Mouse (Mus musculus) brain, embryonic 14.5 days (tissue): ENCODE data around the gene Gga1. TPM values are rescaled to one million over a fixed set of nuclear protein-coding genes. Genes with fewer than 3 reads are reported as not detected.
A peak's percentile ranks its signal among the peaks of the same experiment; 100 is the strongest.

Source experiments
- DNase-seq: peaks from one replicate; pipeline ENCODE4 v3.0.0-alpha.2; 2011; ENCODE audit warnings: low read depth
- CTCF ChIP-seq: fragments of 200-500 bp; IDR thresholded peaks from 2 replicates; pipeline ENCODE4 v1.5.1; 2012; ENCODE audit warnings: inconsistent platforms, mild to moderate bottlenecking, moderate library complexity, borderline replicate concordance; ENCODE audit not compliant: insufficient read depth, insufficient read length; ENCODE audit errors: extremely low read depth
- POLR2A ChIP-seq: fragments of 200-500 bp; IDR thresholded peaks from 2 replicates; pipeline ENCODE4 v1.6.1; 2012; ENCODE audit warnings: mild to moderate bottlenecking, inconsistent platforms, borderline replicate concordance; ENCODE audit not compliant: poor library complexity, insufficient read depth, insufficient read length, severe bottlenecking; ENCODE audit errors: extremely low read depth
- polyA plus RNA-seq: library from polyadenylated mRNA; depleted of rRNA; stranded (reverse); fragments of >200 nt; gene quantifications from 2 replicates; pipeline ENCODE4 v1.2.3, GENCODE M21; 2012; rRNA removed

Gga1 gene
- polyA plus RNA-seq, 1 experiment = 76.1 TPM

- TF ChIP-seq CTCF = no peak
- no peak for TF ChIP-seq POLR2A
- DNase-seq = no peak
Observed at GRCm38 (mm10) chr15:78927021-78927787, 50.2 kb downstream of the Gga1 start.

- TF ChIP-seq CTCF (no peak), POLR2A (no peak)
- DNase-seq = peak; percentile 86
Observed at GRCm38 (mm10) chr15:78927788-78928457, 50.9 kb downstream of the Gga1 start.

GRCm38 (mm10) chr15:78928539-78928938, 51.5 kb downstream of the Gga1 start:
- no peak for DNase-seq
- TF ChIP-seq CTCF (no peak), POLR2A (no peak)

- no peak for TF ChIP-seq POLR2A
- TF ChIP-seq CTCF = no peak
- no peak for DNase-seq
Observed at GRCm38 (mm10) chr15:78930192-78930706, 53.3 kb downstream of the Gga1 start.

- TF ChIP-seq POLR2A (no peak), CTCF (no peak)
Observed at GRCm38 (mm10) chr15:78930801-78931426, 53.9 kb downstream of the Gga1 start.

GRCm38 (mm10) chr15:78931577-78931976, 54.6 kb downstream of the Gga1 start:
- no peak for DNase-seq
- TF ChIP-seq CTCF = peak; percentile 54; the same call in 1 of the 2 replicates
- TF ChIP-seq POLR2A = no peak

More at GRCm38 (mm10) chr15:78930801-78931426, 53.9 kb downstream of the Gga1 start:
- DNase-seq = no peak

GRCm38 (mm10) chr15:78934784-78935320, 57.9 kb downstream of the Gga1 start, which contains the start of gene Nol12:
Nol12 (plus strand) TSS chr15:78934933.
- TF ChIP-seq POLR2A (peak; percentile 43; the same call in 1 of the 2 replicates), CTCF (peak; percentile 36; the same call in 1 of the 2 replicates)
- peak; percentile 97 for DNase-seq

GRCm38 (mm10) chr15:78936403-78936802, 59.4 kb downstream of the Gga1 start:
- DNase-seq = no peak
- TF ChIP-seq CTCF (no peak), POLR2A (no peak)

- no peak for DNase-seq
- TF ChIP-seq CTCF (no peak), POLR2A (no peak)
Observed at GRCm38 (mm10) chr15:78937311-78937710, 60.3 kb downstream of the Gga1 start.

- DNase-seq = no peak
- TF ChIP-seq CTCF (no peak), POLR2A (no peak)
Observed at GRCm38 (mm10) chr15:78937963-78938362, 61.0 kb downstream of the Gga1 start.

GRCm38 (mm10) chr15:78940325-78940724, 63.3 kb downstream of the Gga1 start:
- no peak for DNase-seq
- no peak for TF ChIP-seq CTCF
- TF ChIP-seq POLR2A = no peak

GRCm38 (mm10) chr15:78942663-78943062, 65.7 kb downstream of the Gga1 start:
- TF ChIP-seq CTCF (peak; percentile 87), POLR2A (no peak)
- DNase-seq = peak; percentile 79

Other genes with a start within 250 kb of the Gga1 start
- 13.2 and 22.5 TPM in 2 replicates for gene Elfn2, start 158.4 kb upstream of the Gga1 start, polyA plus RNA-seq
- 37.6 and 72.6 TPM in 2 replicates for gene Mfng, start 103.7 kb upstream of the Gga1 start, polyA plus RNA-seq
- gene Card10, start 74.1 kb upstream of the Gga1 start, polyA plus RNA-seq = 5.1 and 5.5 TPM in 2 replicates
- gene Cdc42ep1, start 34.6 kb upstream of the Gga1 start, polyA plus RNA-seq = 9.3 and 13.5 TPM in 2 replicates
- 0.16 and 0.19 TPM in 2 replicates for gene Lgals2, start 21.7 kb upstream of the Gga1 start, polyA plus RNA-seq
- not detected in 2 replicates for gene Gm49510, start 22.5 kb downstream of the Gga1 start, polyA plus RNA-seq
- gene Sh3bp1, start 22.6 kb downstream of the Gga1 start, polyA plus RNA-seq = 13.6 and 14.3 TPM in 2 replicates
- 124 and 153 TPM in 2 replicates for gene Pdxp, start 36.7 kb downstream of the Gga1 start, polyA plus RNA-seq
- 168 and 194 TPM in 2 replicates for gene Lgals1, start 49.5 kb downstream of the Gga1 start, polyA plus RNA-seq
- gene Nol12, start 57.7 kb downstream of the Gga1 start, polyA plus RNA-seq = 45.7 and 50.1 TPM in 2 replicates
- gene Triobp, start 70.5 kb downstream of the Gga1 start, polyA plus RNA-seq = 51.2 and 74.5 TPM in 2 replicates
- gene H1f0, start 151.3 kb downstream of the Gga1 start, polyA plus RNA-seq = 198 and 310 TPM in 2 replicates
- gene Galr3, start 164.7 kb downstream of the Gga1 start, polyA plus RNA-seq = 0.13 and 0.19 TPM in 2 replicates
- gene Ankrd54, start 185.7 kb downstream of the Gga1 start, polyA plus RNA-seq = 60.9 and 85.5 TPM in 2 replicates
- 180 and 189 TPM in 2 replicates for gene Eif3l, start 198.0 kb downstream of the Gga1 start, polyA plus RNA-seq
- 22.8 and 35.7 TPM in 2 replicates for gene Micall1, start 231.7 kb downstream of the Gga1 start, polyA plus RNA-seq